Mouse (Mus musculus) layer of hippocampus, adult 2 months (tissue): ENCODE data around the gene Gfm2. TPM values are rescaled to one million over a fixed set of nuclear protein-coding genes. Genes with fewer than 3 reads are reported as not detected.
"Not testable (repeated sequence)": the region's sequence is repeated elsewhere in the genome, so short reads cannot be mapped to it uniquely, and the experiment has no call there.

Experiments
- DNase-seq, 2 experiments: peaks; one replicate each; pipeline ENCODE4 v3.0.0; 2022; ENCODE audit warnings: low spot score in 2 of 2
- H3K27ac ChIP-seq: fragments of 200-600 bp; 2 replicates; pipeline ENCODE4 v1.8.1; 2022
- H3K4me3 ChIP-seq: fragments of 200-600 bp; 2 replicates; pipeline ENCODE4 v1.8.1; 2022; ENCODE audit warnings: mild to moderate bottlenecking
- CTCF ChIP-seq: fragments of 200-600 bp; conservative IDR thresholded peaks from 2 replicates; pipeline ENCODE4 v1.8.1; 2022; ENCODE audit warnings: antibody characterized with exemption, mild to moderate bottlenecking, moderate library complexity
- long read RNA-seq, 2 experiments: library from polyadenylated mRNA; stranded (forward); transcript quantifications; one replicate each; pipeline ENCODE4 v2.0.0; 2021; ENCODE audit warnings: borderline mapping rate in 2 of 2
- total RNA-seq, 2 experiments: library from RNA; stranded (reverse); gene quantifications; 2 replicates each; pipeline ENCODE4 v1.2.3; 2021

The Gfm2 gene
- 10 to 100 TPM; 30.0 to 31.2 TPM for total RNA-seq
- long read RNA-seq, experiment 1, partial matches to known transcripts: 4 of 16 reads
- long read RNA-seq, experiment 1, other reads (novel, unspliced or antisense): 9 of 16 reads
- long read RNA-seq, experiment 2, transcript Gfm2-208 (21 exons, 3,157 nt): major isoform, 9 of 22 reads
- long read RNA-seq, experiment 2, partial matches to known transcripts: 3 of 22 reads
- long read RNA-seq, experiment 2, other reads (novel, unspliced or antisense): 9 of 22 reads

GRCm38 (mm10) chr13:97137466-97138400, at the start of gene Gfm2, which contains the start of gene Nsa2:
TSS of gene Gfm2 (plus strand) at chr13:97137937.
TSS of gene Nsa2 (minus strand) at chr13:97137937.
- DNase-seq: peak; percentile 88 to 94
- TF ChIP-seq CTCF: no peak
- peak within 1 kb of the TSS; percentile 84 for H3K4me3 ChIP-seq
- H3K27ac ChIP-seq: peak within 1 kb of the TSS; percentile 93

DNA sequence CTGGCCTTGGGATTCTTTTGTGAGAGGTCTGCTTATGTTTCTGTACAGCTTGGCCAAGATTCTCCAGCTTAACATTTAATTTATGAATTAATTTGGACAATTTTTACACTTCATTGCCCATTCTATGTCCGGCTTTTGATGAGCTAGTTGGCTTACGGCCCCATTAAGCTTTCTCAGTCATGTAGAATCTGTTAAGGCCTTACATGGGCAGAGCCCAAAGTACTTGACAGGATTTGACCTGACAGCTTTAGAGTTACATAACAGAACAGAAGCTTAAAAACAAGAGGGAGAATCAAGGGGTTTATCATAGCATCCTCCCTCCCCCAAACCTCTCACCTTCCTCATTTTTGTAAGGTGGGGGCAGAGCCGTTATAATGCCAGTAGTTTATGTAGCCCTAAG, 49.6 kb upstream of the Gfm2 start:
- no peak for TF ChIP-seq CTCF
- DNase-seq: no peak
- Histone ChIP-seq H3K4me3 (no peak overlapping the region), H3K27ac (no peak overlapping the region)

DNA sequence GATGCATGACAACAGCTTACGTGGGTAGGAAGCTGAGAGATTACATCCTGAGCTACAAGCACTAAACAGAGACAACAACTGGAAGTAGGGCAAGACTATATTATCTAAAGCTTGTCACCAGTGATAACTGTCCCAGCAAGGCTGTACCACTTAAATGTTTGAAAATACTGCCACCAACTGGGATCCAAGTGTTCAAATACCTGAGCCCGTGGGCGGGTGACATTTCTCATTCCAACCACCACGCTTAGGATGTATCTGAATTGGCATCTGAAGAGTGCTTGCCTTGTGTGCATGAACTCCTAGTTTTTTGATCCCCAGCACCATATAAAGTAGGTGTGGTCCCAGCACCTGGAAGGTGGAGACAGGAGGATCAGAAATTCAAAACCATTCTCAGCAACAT, 42.0 kb upstream of the Gfm2 start:
- no peak overlapping the region for H3K4me3 ChIP-seq
- no peak overlapping the region for H3K27ac ChIP-seq
- TF ChIP-seq CTCF: peak; percentile 14; the same call in 1 of the 2 replicates
- no peak for DNase-seq

DNA sequence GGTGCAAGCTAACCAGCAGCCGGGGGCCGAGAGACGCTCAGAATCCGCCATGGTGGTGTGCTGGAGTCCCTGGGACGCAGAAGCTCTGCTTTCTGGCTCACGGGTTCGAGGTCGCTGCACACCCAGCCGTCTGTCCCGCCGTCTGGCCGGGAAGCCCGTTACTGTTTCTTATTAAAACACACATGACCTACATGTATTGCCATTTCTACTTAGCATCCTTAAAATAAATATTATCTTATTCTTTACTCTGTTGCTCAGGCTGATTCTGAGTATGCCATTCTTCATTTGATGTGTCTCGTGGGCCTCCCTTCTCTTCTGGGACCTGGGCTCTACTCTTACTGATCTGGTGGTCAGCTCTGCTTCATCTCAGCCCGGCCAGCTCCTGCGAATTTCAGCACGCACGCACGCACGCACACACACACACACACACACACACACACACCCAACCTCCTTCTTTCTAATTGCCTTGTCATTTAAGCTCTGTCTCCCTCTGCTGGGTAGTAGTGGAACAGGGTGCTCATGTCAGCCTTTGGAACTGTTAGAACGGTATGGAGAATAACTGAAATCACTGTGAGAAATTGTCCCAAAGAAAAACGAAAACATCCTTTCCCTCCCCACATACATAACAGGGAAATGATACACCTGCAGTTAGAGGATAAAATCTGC, 38.4 kb upstream of the Gfm2 start, which contains the start of gene Gm6169:
Gene Gm6169 (minus strand): TSS at position 51 of the 666 bp plus-strand sequence.
- Histone ChIP-seq H3K4me3 (no peak within 1 kb of the TSS), H3K27ac (no peak within 1 kb of the TSS)
- TF ChIP-seq CTCF: peak; percentile 74
- peak; percentile 61 to 72 for DNase-seq

DNA sequence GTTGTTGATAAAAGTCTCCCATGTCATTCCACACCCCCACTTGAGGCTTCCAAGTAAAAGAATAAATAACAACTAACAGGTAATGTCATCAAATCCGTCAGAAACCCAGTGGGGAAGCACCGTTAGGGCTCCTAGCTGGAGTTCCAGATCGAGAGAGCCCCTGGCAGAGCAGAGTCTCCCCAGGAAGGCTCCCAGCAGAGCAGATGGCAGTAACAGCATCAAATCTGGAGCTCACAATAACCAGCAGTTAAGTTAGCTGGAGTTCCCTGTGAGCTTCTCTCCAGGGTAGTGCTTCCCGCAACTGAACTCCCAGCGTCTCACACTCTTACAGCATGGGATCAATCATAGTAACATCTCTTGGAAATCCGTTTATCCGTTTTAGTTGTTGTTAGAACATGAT, 32.7 kb upstream of the Gfm2 start:
- DNase-seq: peak; percentile 29 to 34
- Histone ChIP-seq H3K27ac (no peak overlapping the region), H3K4me3 (no peak overlapping the region)
- TF ChIP-seq CTCF: no peak

DNA sequence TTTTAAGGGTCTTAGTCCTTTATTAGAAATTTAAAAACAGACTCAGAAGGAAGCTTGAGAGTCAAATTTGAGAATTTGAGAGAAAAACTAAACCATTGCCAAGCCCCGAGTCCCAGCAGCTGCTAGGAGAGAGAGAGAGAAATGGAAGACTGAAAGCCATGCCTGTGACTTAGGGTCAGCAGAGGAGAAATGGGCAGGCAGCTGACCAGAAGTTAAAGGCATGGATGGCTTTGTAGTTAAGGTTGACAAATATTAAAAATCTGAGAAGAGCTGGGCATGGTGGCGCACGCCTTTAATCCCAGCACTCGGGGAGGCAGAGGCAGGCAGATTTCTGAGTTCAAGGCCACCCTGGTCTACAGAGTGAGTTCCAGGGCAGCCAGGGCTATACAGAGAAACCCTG, 30.0 kb upstream of the Gfm2 start:
- not testable (repeated sequence) for H3K27ac ChIP-seq, DNase-seq, H3K4me3 ChIP-seq

DNA sequence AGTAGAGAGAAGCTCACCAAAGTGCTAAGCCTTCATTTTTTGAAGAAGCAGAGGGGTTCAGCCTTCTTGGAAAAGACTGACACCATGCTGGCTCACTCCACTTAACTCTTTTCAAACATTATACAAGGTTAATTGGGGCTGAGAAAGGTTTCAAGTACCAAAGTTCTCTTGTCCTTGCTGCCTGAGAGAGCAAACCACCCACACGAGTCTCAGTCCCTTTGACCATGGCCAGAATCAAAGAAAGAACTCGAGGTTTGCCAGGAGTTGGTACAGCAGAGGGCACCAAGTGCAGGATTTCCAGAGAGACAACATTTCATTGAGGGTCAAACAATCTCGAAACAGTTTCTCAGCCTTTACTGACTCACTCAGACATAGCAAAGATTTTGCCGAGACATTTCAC, 28.7 kb upstream of the Gfm2 start:
- DNase-seq: no peak
- no peak overlapping the region for H3K27ac ChIP-seq
- H3K4me3 ChIP-seq: no peak overlapping the region
- no peak for TF ChIP-seq CTCF

- Histone ChIP-seq H3K27ac (no peak overlapping the region), H3K4me3 (no peak overlapping the region)
- TF ChIP-seq CTCF: no peak
- DNase-seq: no peak
These were observed 16.4 kb upstream of the Gfm2 start for GRCm38 (mm10) chr13:97121341-97121740.

DNA sequence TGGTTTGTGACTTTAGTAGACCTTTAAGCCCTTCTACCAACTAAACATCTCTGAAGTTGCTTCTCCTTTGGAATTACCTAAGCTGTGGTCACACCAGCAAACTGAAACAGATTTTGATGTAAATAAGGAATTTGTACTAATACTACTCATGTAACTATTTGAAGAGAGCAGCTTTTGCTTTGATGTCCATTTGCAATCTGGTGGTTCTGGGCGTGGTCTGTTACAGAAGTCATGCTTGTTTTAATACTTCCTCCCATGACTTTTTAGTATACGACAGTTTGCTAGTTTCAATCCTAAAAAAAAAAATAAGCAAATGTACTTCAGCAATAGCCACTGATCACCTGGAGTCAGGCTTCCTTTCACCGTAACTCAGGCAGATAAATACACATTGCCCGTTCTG, 8.1 kb upstream of the Gfm2 start:
- DNase-seq, H3K4me3 ChIP-seq: not testable (repeated sequence)

GRCm38 (mm10) chr13:97130413-97130812, 7.3 kb upstream of the Gfm2 start:
- H3K27ac ChIP-seq, H3K4me3 ChIP-seq, DNase-seq: not testable (repeated sequence)

More for the DNA sequence above, 8.1 kb upstream of the Gfm2 start:
- H3K27ac ChIP-seq: not testable (repeated sequence)

- Histone ChIP-seq H3K4me3 (peak overlapping the region; percentile 84), H3K27ac (peak overlapping the region; percentile 93)
- peak; percentile 20 for TF ChIP-seq CTCF
- not testable (repeated sequence) for DNase-seq
These were observed 731 bp downstream of the Gfm2 start for GRCm38 (mm10) chr13:97138404-97138931.

- H3K4me3 ChIP-seq: no peak overlapping the region
- TF ChIP-seq CTCF: no peak
- no peak overlapping the region for H3K27ac ChIP-seq
- DNase-seq: no peak
These were observed 4.6 kb downstream of the Gfm2 start for GRCm38 (mm10) chr13:97142321-97142720.

GRCm38 (mm10) chr13:97145834-97146233, 8.1 kb downstream of the Gfm2 start:
- TF ChIP-seq CTCF: peak; percentile 87
- DNase-seq: peak in 1 of 2 experiments; percentile 50

More at GRCm38 (mm10) chr13:97145834-97146233, 8.1 kb downstream of the Gfm2 start:
- Histone ChIP-seq H3K27ac (no peak overlapping the region), H3K4me3 (no peak overlapping the region)
